ENCODE assay signal across 27 mouse cellular contexts in the genomic region with DNA sequence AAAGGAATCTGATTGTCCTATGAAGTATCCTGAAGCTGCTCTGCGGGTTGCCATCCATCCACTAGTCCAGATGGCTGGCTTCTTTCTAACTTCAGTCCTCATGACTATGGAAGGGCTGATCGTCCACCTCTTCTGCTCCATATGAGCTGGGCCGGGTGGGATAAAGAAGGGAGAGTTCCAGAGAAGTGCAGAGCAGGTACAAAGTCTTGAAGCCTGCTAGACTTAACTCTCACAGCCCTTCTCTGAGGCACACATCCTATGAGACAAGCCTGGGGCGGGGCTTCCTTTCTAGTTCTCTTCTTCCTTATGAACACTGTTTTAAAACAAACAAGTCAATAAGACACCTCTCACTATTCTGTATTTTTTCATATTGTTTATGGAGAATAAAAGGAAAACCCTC.
"Had no signal": no experiment of that assay in that cellular context is flagged by ENCODE, and none has a peak within 500 bp of the region (broad histone marks: within the 10 kb centered on the region; RNA-seq: fewer than 3 reads in every experiment).

No protein-coding gene starts in this region.

- H3K4me2 ChIP-seq: heart, embryonic 12.5 days; hindbrain, embryonic 12.5 days; hindbrain, embryonic 14.5 days; kidney, embryonic 15.5 days; limb, embryonic 12.5 days; liver, embryonic 11.5 days; liver, embryonic 13.5 days; liver, embryonic 15.5 days had no signal

- H3K27ac ChIP-seq: heart, adult 2 months; hindbrain, embryonic 10.5 days; hindbrain, embryonic 12.5 days; hindbrain, embryonic 14.5 days; kidney, embryonic 15.5 days; layer of hippocampus, adult 2 months; left cerebral cortex, adult 2 months; limb, embryonic 10.5 days; limb, embryonic 12.5 days; liver, embryonic 13.5 days; liver, embryonic 15.5 days had no signal

- H3K9ac ChIP-seq: heart, embryonic 12.5 days; hindbrain, embryonic 12.5 days; hindbrain, embryonic 14.5 days; kidney, embryonic 15.5 days; limb, embryonic 12.5 days; liver, embryonic 13.5 days; liver, embryonic 15.5 days; liver, postnatal 0 days had no signal

- H3K4me1 ChIP-seq: hindbrain, embryonic 10.5 days; hindbrain, embryonic 12.5 days; kidney, embryonic 15.5 days; liver, embryonic 13.5 days; liver, embryonic 15.5 days had no signal

- H3K4me3 ChIP-seq: heart, adult 2 months; heart, embryonic 12.5 days; hindbrain, embryonic 10.5 days; hindbrain, embryonic 12.5 days; kidney, embryonic 15.5 days; layer of hippocampus, adult 2 months; left cerebral cortex, adult 2 months; limb, embryonic 10.5 days; limb, embryonic 12.5 days; liver, embryonic 13.5 days; liver, embryonic 15.5 days had no signal

- H3K27me3 ChIP-seq: heart, embryonic 12.5 days; hindbrain, embryonic 12.5 days; kidney, embryonic 15.5 days; limb, embryonic 12.5 days; liver, embryonic 13.5 days; liver, embryonic 15.5 days had no signal

- DNase-seq: gastrocnemius, postnatal 10 days; gastrocnemius, postnatal 25 days; heart, adult 2 months; heart, postnatal 10 days; heart, postnatal 4 days; kidney, adult 11 months; kidney, adult 2 months; kidney, adult 9 months; kidney, postnatal 10 days; kidney, postnatal 25 days; kidney, postnatal 4 days; liver; liver, embryonic 13.5 days; liver, postnatal 0 days had no signal

- H3K9me3 ChIP-seq: heart, embryonic 12.5 days; hindbrain, embryonic 10.5 days; hindbrain, embryonic 12.5 days; kidney, embryonic 15.5 days; limb, embryonic 10.5 days; limb, embryonic 12.5 days; liver, embryonic 13.5 days; liver, embryonic 15.5 days had no signal

- H3K36me3 ChIP-seq: heart, embryonic 12.5 days; kidney, embryonic 15.5 days; limb, embryonic 10.5 days; limb, embryonic 12.5 days; liver, embryonic 13.5 days; liver, embryonic 15.5 days had no signal

- ATAC-seq: hindbrain, embryonic 16.5 days; inflammation-experienced regulatory T-cells, adult 6 months; liver, postnatal 0 days had no signal
